Mouse (Mus musculus) layer of hippocampus, postnatal 25 days (tissue): ENCODE data around the gene Bicra. TPM values are rescaled to one million over a fixed set of nuclear protein-coding genes. Genes with fewer than 3 reads are reported as not detected.

Experiments
- DNase-seq, 2 experiments: peaks; one replicate each; pipeline ENCODE4 v3.0.0; 2022; ENCODE audit warnings: mixed read lengths in 2 of 2, low spot score in 1 of 2; ENCODE audit errors: extremely low spot score in 1 of 2
- total RNA-seq, 2 experiments: library from RNA; stranded (reverse); gene quantifications; 2 replicates each; pipeline ENCODE4 v1.2.3; 2021

Bicra gene
- total RNA-seq, 2 experiments from 2014 or later, result 15.9 to 23.2 TPM

- DNase-seq, result peak in 1 of 2 experiments; percentile 41
These were observed 67.5 kb downstream of the Bicra start for GRCm38 (mm10) chr7:15980246-15980645.

- peak in 1 of 2 experiments; percentile 42 for DNase-seq
These were observed 71.8 kb downstream of the Bicra start for GRCm38 (mm10) chr7:15975904-15976303.

- DNase-seq, result no peak
These were observed 72.3 kb downstream of the Bicra start for GRCm38 (mm10) chr7:15975451-15975850.

GRCm38 (mm10) chr7:15974712-15975111 is 73.0 kb downstream of the Bicra start:
- peak; percentile 49 to 72 for DNase-seq

GRCm38 (mm10) chr7:15972247-15972646 is 75.5 kb downstream of the Bicra start:
- DNase-seq, result no peak

GRCm38 (mm10) chr7:15969674-15970073 is 78.0 kb downstream of the Bicra start:
- DNase-seq, result no peak

GRCm38 (mm10) chr7:15968322-15968721 is 79.4 kb downstream of the Bicra start:
- DNase-seq, result no peak

GRCm38 (mm10) chr7:15967312-15967711 is 80.4 kb downstream of the Bicra start, which contains the start of gene Ehd2:
Ehd2 (minus strand) TSS chr7:15967567.
- DNase-seq, result peak; percentile 56 to 71

GRCm38 (mm10) chr7:15966489-15966888 is 81.2 kb downstream of the Bicra start:
- DNase-seq, result no peak

GRCm38 (mm10) chr7:15963798-15964652 is 83.7 kb downstream of the Bicra start:
- DNase-seq, result no peak

- peak in 1 of 2 experiments; percentile 45 for DNase-seq
These were observed 85.1 kb downstream of the Bicra start for GRCm38 (mm10) chr7:15962311-15963288.

- no peak for DNase-seq
These were observed 85.9 kb downstream of the Bicra start for GRCm38 (mm10) chr7:15961798-15962197.

- DNase-seq, result no peak
These were observed 86.5 kb downstream of the Bicra start for GRCm38 (mm10) chr7:15961239-15961638.

GRCm38 (mm10) chr7:15960691-15961090 is 87.0 kb downstream of the Bicra start:
- DNase-seq, result no peak

- DNase-seq, result no peak
These were observed 91.6 kb downstream of the Bicra start for GRCm38 (mm10) chr7:15956143-15956542.

- no peak for DNase-seq
These were observed 92.2 kb downstream of the Bicra start for GRCm38 (mm10) chr7:15955509-15955908.

- DNase-seq, result no peak
These were observed 92.7 kb downstream of the Bicra start for GRCm38 (mm10) chr7:15954978-15955443.

- DNase-seq, result no peak
These were observed 93.3 kb downstream of the Bicra start for GRCm38 (mm10) chr7:15954436-15954835.

- DNase-seq, result no peak
These were observed 94.2 kb downstream of the Bicra start for GRCm38 (mm10) chr7:15953307-15954074.

GRCm38 (mm10) chr7:15952416-15952815 is 95.3 kb downstream of the Bicra start:
- DNase-seq, result no peak
